Mouse (Mus musculus): ENCODE measurements around the gene Tia1.

GRCm38 (mm10) chr6:86473077-86473476, 69.1 kb downstream of the Tia1 start:
- TF ChIP-seq POLR2A (IDR thresholded peaks at IDR 0.05; ENCODE audit: borderline replicate concordance, insufficient read depth, low read length) (no peak), CTCF (IDR thresholded peaks at IDR 0.05; ENCODE audit: borderline replicate concordance, insufficient read depth, low read depth, low read length) (no peak)

Measured in cerebellum, adult 2 months (tissue).